Mouse (Mus musculus) C2C12 (cell line): ENCODE results near the gene Adh7. TPM values are rescaled to one million over a fixed set of nuclear protein-coding genes. Genes with fewer than 3 reads are reported as not detected.

ENCODE experiments used
- H3K27me3 ChIP-seq: one replicate; pipeline ENCODE4 v1.6.1; 2011; ENCODE audit not compliant: control insufficient read depth, insufficient read depth, insufficient read length
- H3K36me3 ChIP-seq: one replicate; pipeline ENCODE4 v1.6.1; 2011; ENCODE audit not compliant: control insufficient read depth, insufficient read depth
- H3K4me3 ChIP-seq: one replicate; pipeline ENCODE4 v1.5.1; 2011; ENCODE audit warnings: mild to moderate bottlenecking, control low read depth; ENCODE audit not compliant: poor library complexity, insufficient read depth, severe bottlenecking
- H3K79me2 ChIP-seq: one replicate; pipeline ENCODE4 v1.6.1; 2011; ENCODE audit not compliant: control insufficient read depth, insufficient read depth
- H3K79me3 ChIP-seq: one replicate; pipeline ENCODE4 v1.6.1; 2011; ENCODE audit warnings: low read depth, control low read depth
- H3ac ChIP-seq: one replicate; pipeline ENCODE3; 2011; ENCODE audit warnings: low read depth; ENCODE audit not compliant: control insufficient read depth, insufficient read length
- CEBPB ChIP-seq: IDR thresholded peaks from one replicate; pipeline ENCODE4 v1.6.1; 2011; ENCODE audit warnings: low read depth, mild to moderate bottlenecking, control low read depth, moderate library complexity
- CTCF ChIP-seq: IDR thresholded peaks from one replicate; pipeline ENCODE4 v1.5.1; 2011; ENCODE audit not compliant: control insufficient read depth, insufficient read depth, insufficient read length
- FOSL1 ChIP-seq: IDR thresholded peaks from one replicate; pipeline ENCODE4 v1.8.0; 2011; ENCODE audit warnings: mild to moderate bottlenecking, low read length; ENCODE audit not compliant: poor library complexity, insufficient read depth, severe bottlenecking
- MAX ChIP-seq: IDR thresholded peaks from one replicate; pipeline ENCODE4 v1.6.1; 2011; ENCODE audit warnings: mild to moderate bottlenecking, control low read depth
- MYOD1 ChIP-seq: IDR thresholded peaks from one replicate; pipeline ENCODE4 v1.6.1; 2011; ENCODE audit warnings: low read depth; ENCODE audit not compliant: control insufficient read depth, insufficient read length
- MYOG ChIP-seq: IDR thresholded peaks from one replicate; pipeline ENCODE4 v1.6.1; 2011; ENCODE audit not compliant: control insufficient read depth, insufficient read length; ENCODE audit errors: extremely low read depth
- USF1 ChIP-seq: IDR thresholded peaks from one replicate; pipeline ENCODE4 v1.6.1; 2011; ENCODE audit warnings: low read depth, mild to moderate bottlenecking, control low read depth, moderate library complexity
- polyA plus RNA-seq: library from polyadenylated mRNA; unstranded; fragments of >200 nt; fragmentation: generic; extraction: Trizol; gene quantifications from one replicate; pipeline ENCODE4 v1.2.1, GENCODE M21; 2012; ENCODE audit warnings: missing spikeins

Gene Adh7
- polyA plus RNA-seq, 1 experiment, result 4.9 TPM

DNA sequence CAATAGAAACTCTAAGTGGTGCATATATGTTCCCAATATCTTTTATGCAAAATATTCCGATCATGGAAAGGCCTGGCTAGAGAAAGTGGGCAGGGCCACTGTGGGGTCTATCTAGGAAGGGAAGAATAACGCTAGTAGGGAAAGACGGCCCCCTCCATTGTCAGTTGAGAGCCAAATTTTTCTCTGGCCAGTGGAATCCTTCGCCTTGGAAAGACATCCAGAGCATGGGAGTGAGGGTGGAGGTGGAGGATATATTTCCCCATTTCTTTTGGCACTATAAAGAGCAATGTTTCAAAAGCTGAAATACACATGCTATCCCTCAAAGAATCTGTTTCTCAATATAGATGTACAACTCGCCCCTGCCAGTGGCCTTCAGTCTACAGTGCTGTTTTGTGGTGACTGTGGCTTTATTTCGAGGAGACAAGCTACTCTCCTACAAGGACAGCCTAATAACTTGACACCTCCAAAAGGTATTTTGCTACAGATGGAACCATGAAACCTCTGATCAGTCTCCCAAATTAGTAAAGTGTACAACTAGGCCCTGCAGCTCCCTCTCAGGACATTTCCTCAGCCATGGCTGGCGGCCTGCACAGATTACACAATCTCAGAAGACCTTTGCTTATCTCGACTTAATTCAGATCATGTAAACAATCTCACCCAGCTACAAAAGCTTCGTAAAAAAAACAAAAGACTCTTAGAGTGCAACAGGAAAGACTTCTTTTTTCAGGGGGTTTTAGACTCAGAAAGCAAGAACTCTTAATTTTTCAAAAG lies 38.4 kb downstream of the Adh7 start:
- Histone ChIP-seq H3ac (no peak overlapping the region), H3K79me3 (no peaks in the 10 kb centered on the region), H3K79me2 (no peaks in the 10 kb centered on the region), H3K27me3 (no peaks in the 10 kb centered on the region), H3K4me3 (no peak overlapping the region), H3K36me3 (no peaks in the 10 kb centered on the region)
- TF ChIP-seq CEBPB, result no peak
- no peak for TF ChIP-seq USF1
- no peak for TF ChIP-seq MYOG
- TF ChIP-seq CTCF, result no peak
- no peak for TF ChIP-seq FOSL1
- TF ChIP-seq MYOD1, result no peak
- TF ChIP-seq MAX, result no peak

GRCm38 (mm10) chr3:138260721-138261669 lies 43.4 kb downstream of the Adh7 start, which contains the start of gene Adh1:
TSS of gene Adh1 (plus strand) at chr3:138260991.
- Histone ChIP-seq H3K36me3 (no peaks in the 10 kb centered on the region), H3ac (no peak within 1 kb of the TSS), H3K27me3 (peaks cover 5% of the 10 kb centered on the region), H3K79me2 (no peaks in the 10 kb centered on the region), H3K79me3 (no peaks in the 10 kb centered on the region), H3K4me3 (no peak within 1 kb of the TSS)
- TF ChIP-seq MAX (no peak), USF1 (no peak), FOSL1 (no peak), MYOD1 (no peak), CEBPB (no peak), CTCF (no peak), MYOG (no peak)

GRCm38 (mm10) chr3:138262568-138262967 lies 45.0 kb downstream of the Adh7 start:
- Histone ChIP-seq H3K79me2 (no peaks in the 10 kb centered on the region), H3K27me3 (peaks cover 5% of the 10 kb centered on the region), H3K79me3 (no peaks in the 10 kb centered on the region), H3K36me3 (no peaks in the 10 kb centered on the region), H3K4me3 (no peak overlapping the region), H3ac (no peak overlapping the region)
- TF ChIP-seq CTCF (no peak), MYOD1 (no peak), FOSL1 (no peak), MAX (no peak), CEBPB (no peak), USF1 (no peak), MYOG (no peak)

- TF ChIP-seq MYOG (no peak), CTCF (no peak), FOSL1 (no peak), USF1 (no peak), CEBPB (no peak), MYOD1 (no peak), MAX (no peak)
- Histone ChIP-seq H3K79me3 (no peaks in the 10 kb centered on the region), H3K4me3 (no peak overlapping the region), H3K79me2 (no peaks in the 10 kb centered on the region), H3K36me3 (no peaks in the 10 kb centered on the region), H3ac (no peak overlapping the region), H3K27me3 (peaks cover 5% of the 10 kb centered on the region)
Measured at GRCm38 (mm10) chr3:138263154-138263930, 45.8 kb downstream of the Adh7 start.

DNA sequence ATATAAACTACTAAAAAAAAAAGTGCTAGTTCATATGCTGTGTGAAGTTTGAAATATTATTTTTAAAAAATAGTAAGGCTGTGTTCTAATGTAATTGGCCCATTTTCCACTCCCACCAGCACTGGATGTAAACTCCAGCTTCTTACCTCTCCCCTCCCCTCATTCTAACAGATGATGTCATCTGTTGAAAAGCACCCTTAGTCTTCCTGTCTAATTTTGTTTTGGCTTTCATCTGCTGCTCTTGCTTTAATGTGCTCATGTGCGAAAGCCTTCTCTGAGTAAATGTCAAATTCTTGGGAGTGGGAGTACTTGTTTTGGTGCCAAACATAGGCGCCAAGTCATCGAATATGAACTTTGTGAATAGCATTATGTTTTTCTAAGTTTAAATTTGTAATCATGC lies 47.1 kb downstream of the Adh7 start:
- Histone ChIP-seq H3K36me3 (no peaks in the 10 kb centered on the region), H3K79me3 (no peaks in the 10 kb centered on the region), H3K27me3 (peaks cover 5% of the 10 kb centered on the region), H3K79me2 (no peaks in the 10 kb centered on the region), H3ac (no peak overlapping the region), H3K4me3 (no peak overlapping the region)
- no peak for TF ChIP-seq MYOD1
- no peak for TF ChIP-seq MAX
- TF ChIP-seq USF1, result no peak
- no peak for TF ChIP-seq MYOG
- no peak for TF ChIP-seq CEBPB
- TF ChIP-seq FOSL1, result no peak
- TF ChIP-seq CTCF, result no peak
